Mouse (Mus musculus) cerebellum, adult 2 months (tissue): ENCODE measurements around the gene Ganab. TPM values are rescaled to one million over a fixed set of nuclear protein-coding genes. Genes with fewer than 3 reads are reported as not detected.

ENCODE experiments used
- DNase-seq, 2 experiments: peaks; one replicate each; pipeline ENCODE4 v3.0.0; 2021
- H3K27ac ChIP-seq: fragments of 200-500 bp; 2 replicates; pipeline ENCODE4 v1.5.1; 2012; ENCODE audit warnings: low read length, control low read depth, inconsistent platforms; ENCODE audit not compliant: insufficient read depth
- H3K27me3 ChIP-seq: fragments of 200-500 bp; 2 replicates; pipeline ENCODE4 v1.6.1; 2012; ENCODE audit warnings: inconsistent platforms, mild to moderate bottlenecking, low read length, moderate library complexity; ENCODE audit not compliant: control insufficient read depth, insufficient read depth
- H3K4me1 ChIP-seq: fragments of 200-500 bp; 2 replicates; pipeline ENCODE4 v1.6.1; 2011; ENCODE audit warnings: low read length; ENCODE audit not compliant: control insufficient read depth, insufficient read depth
- H3K4me3 ChIP-seq: fragments of 200-500 bp; replicated peaks from 2 replicates; pipeline ENCODE3; 2011; ENCODE audit warnings: mild to moderate bottlenecking, low read depth, low read length, control low read depth; ENCODE audit not compliant: insufficient read depth
- CTCF ChIP-seq: fragments of 200-500 bp; IDR thresholded peaks from 2 replicates; pipeline ENCODE4 v1.5.1; 2011; ENCODE audit warnings: low read depth, mild to moderate bottlenecking, control low read depth, low read length, moderate library complexity, borderline replicate concordance; ENCODE audit not compliant: insufficient read depth
- POLR2A ChIP-seq: fragments of 200-500 bp; IDR thresholded peaks from 2 replicates; pipeline ENCODE4 v1.6.1; 2011; ENCODE audit warnings: low read length, control low read depth, borderline replicate concordance; ENCODE audit not compliant: insufficient read depth
- WGBS: fragments of 180-500 bp; shearing (Covaris S2); methylation state at CpG from one replicate; pipeline ENCODE4 v1.1.7; 2018; 5-methylcytosine and 5-hydroxymethylcytosine counted together
- polyA plus RNA-seq: library from polyadenylated mRNA; depleted of rRNA; stranded (reverse); fragments of >200 nt; gene quantifications from 2 replicates; pipeline ENCODE4 v1.2.3, GENCODE M21; 2012; rRNA removed

Ganab gene
- polyA plus RNA-seq = 105 and 116 TPM in 2 replicates

GRCm38 (mm10) chr19:8897865-8898495 lies at the start of gene Ganab:
TSS of gene Ganab (plus strand) at chr19:8898071.
- TF ChIP-seq CTCF = peak; percentile 13; the same call in 1 of the 2 replicates
- TF ChIP-seq POLR2A = peak; percentile 79
- H3K27ac ChIP-seq = peak within 1 kb of the TSS; percentile 93
- peak; percentile 94 to 97 for DNase-seq
- H3K4me1 ChIP-seq = peaks cover 4% of the 10 kb centered on the region; the same call in 1 of the 2 replicates
- H3K27me3 ChIP-seq = no peaks in the 10 kb centered on the region
- peak within 1 kb of the TSS; percentile 97 for H3K4me3 ChIP-seq
- WGBS = under 1% methylated on average over 53 of the region's 53 CpGs

GRCm38 (mm10) chr19:8848356-8848755 lies 49.5 kb upstream of the Ganab start:
- Histone ChIP-seq H3K27me3 (no peaks in the 10 kb centered on the region), H3K27ac (no peak overlapping the region), H3K4me1 (no peaks in the 10 kb centered on the region), H3K4me3 (no peak overlapping the region)
- TF ChIP-seq CTCF = no peak
- 88% methylated on average over 5 of the region's 5 CpGs for WGBS
- DNase-seq = no peak

GRCm38 (mm10) chr19:8850402-8850901 lies 47.4 kb upstream of the Ganab start, which contains the start of gene Lrrn4cl:
TSS of gene Lrrn4cl (plus strand) at chr19:8850768.
- no peak for TF ChIP-seq CTCF
- TF ChIP-seq POLR2A = no peak
- no peaks in the 10 kb centered on the region for H3K4me1 ChIP-seq
- H3K27me3 ChIP-seq = no peaks in the 10 kb centered on the region
- H3K27ac ChIP-seq = no peak within 1 kb of the TSS
- no peak for DNase-seq
- WGBS = 12% methylated on average over 7 of the region's 7 CpGs
- H3K4me3 ChIP-seq = no peak within 1 kb of the TSS

GRCm38 (mm10) chr19:8851639-8852038 lies 46.2 kb upstream of the Ganab start:
- no peak for TF ChIP-seq CTCF
- no peak for TF ChIP-seq POLR2A
- WGBS = 41% methylated on average over 7 of the region's 7 CpGs
- no peak overlapping the region for H3K27ac ChIP-seq

GRCm38 (mm10) chr19:8852236-8852928 lies 45.5 kb upstream of the Ganab start:
- H3K4me1 ChIP-seq = no peaks in the 10 kb centered on the region
- no peak for DNase-seq
- H3K27me3 ChIP-seq = no peaks in the 10 kb centered on the region
- H3K27ac ChIP-seq = no peak overlapping the region
- TF ChIP-seq POLR2A = no peak
- TF ChIP-seq CTCF = no peak
- H3K4me3 ChIP-seq = no peak overlapping the region
- whole genome bisulfite sequencing = 49% methylated on average over 10 of the region's 10 CpGs

More at GRCm38 (mm10) chr19:8851639-8852038, 46.2 kb upstream of the Ganab start:
- DNase-seq = no peak
- Histone ChIP-seq H3K27me3 (no peaks in the 10 kb centered on the region), H3K4me1 (no peaks in the 10 kb centered on the region), H3K4me3 (no peak overlapping the region)

- WGBS = 46% methylated on average over 3 of the region's 3 CpGs
- no peak for DNase-seq
- TF ChIP-seq CTCF (no peak), POLR2A (no peak)
- H3K4me1 ChIP-seq = no peaks in the 10 kb centered on the region
- no peaks in the 10 kb centered on the region for H3K27me3 ChIP-seq
- no peak overlapping the region for H3K4me3 ChIP-seq
- H3K27ac ChIP-seq = no peak overlapping the region
Observed at GRCm38 (mm10) chr19:8853117-8853516, 44.8 kb upstream of the Ganab start.

GRCm38 (mm10) chr19:8857689-8858088 lies 40.2 kb upstream of the Ganab start:
- Histone ChIP-seq H3K4me3 (no peak overlapping the region), H3K27ac (no peak overlapping the region), H3K4me1 (no peaks in the 10 kb centered on the region), H3K27me3 (no peaks in the 10 kb centered on the region)
- TF ChIP-seq CTCF (peak; percentile 59; the same call in 1 of the 2 replicates), POLR2A (no peak)
- DNase-seq = no peak
- WGBS = 32% methylated on average over 4 of the region's 4 CpGs

GRCm38 (mm10) chr19:8859018-8859417 lies 38.9 kb upstream of the Ganab start:
- TF ChIP-seq POLR2A (no peak), CTCF (no peak)
- no peaks in the 10 kb centered on the region for H3K27me3 ChIP-seq
- no peak overlapping the region for H3K4me3 ChIP-seq
- no peak for DNase-seq
- H3K27ac ChIP-seq = no peak overlapping the region
- WGBS = 34% methylated on average over 1 of the region's 1 CpGs
- H3K4me1 ChIP-seq = no peaks in the 10 kb centered on the region
